Mouse (Mus musculus): ENCODE measurements around the gene Rbfox3. TPM values are rescaled to one million over a fixed set of nuclear protein-coding genes. Genes with fewer than 3 reads are reported as not detected.

Gene Rbfox3
- polyA plus RNA-seq, 1 experiment from 2014 or later: 0.82 TPM

DNA sequence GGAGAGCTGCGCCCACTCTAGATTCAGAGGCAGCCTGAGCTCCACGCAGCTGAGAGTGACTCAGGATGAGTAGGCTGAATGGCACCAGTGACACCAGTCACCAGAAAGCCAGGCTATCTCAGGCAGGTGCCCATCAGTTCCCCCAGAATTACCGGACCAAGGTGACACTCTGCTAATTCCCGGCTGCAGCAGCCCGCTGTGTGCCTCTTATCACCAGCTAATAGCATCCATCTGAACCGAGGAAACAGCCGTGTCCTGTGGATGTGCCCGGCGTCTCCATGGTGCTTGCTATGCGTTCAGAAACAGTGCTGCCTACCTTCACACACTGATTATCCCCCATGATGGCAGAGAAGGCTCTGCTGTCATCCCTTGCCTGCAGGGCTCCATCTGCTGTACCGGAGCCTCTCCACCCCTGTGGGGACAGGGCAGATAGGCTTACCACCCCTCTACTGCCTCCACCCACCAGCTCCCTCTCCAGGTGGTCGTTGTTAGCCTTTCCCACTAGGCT, 138.3 kb downstream of the Rbfox3 start:
- DNase-seq (ENCODE audit: low spot score): no peak

DNA sequence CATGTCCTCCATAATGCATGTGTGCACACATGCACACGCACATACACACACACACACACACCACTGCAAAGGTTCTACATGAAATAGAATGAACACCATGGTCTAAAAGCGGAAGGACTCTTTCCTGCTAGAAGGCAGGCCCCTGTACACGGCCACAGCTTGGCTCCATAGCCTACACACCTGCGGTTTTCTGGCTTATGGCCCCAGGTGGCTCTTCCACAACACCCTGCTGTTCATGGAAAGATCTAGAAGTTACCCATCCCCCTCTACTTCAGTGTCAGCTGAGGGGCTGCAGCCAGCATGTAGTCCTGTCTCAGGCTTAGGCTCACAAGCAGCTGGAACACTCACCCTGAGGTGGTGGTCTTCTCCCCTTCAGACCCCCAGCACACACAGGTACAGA, 140.0 kb downstream of the Rbfox3 start:
- Histone ChIP-seq H3K4me3 (replicated peaks; ENCODE audit: low read depth, low read length) (no peak overlapping the region), H3K9me3 (replicated peaks; ENCODE audit: low read length) (no peaks in the 10 kb centered on the region), H3K36me3 (ENCODE audit: insufficient read depth, low read length) (no peaks in the 10 kb centered on the region), H3K4me1 (replicated peaks; ENCODE audit: insufficient read depth, low read length) (no peaks in the 10 kb centered on the region), H3K4me2 (ENCODE audit: low read length) (no peak overlapping the region), H3K9ac (ENCODE audit: low read depth, low read length) (no peak overlapping the region), H3K27ac (no peak overlapping the region), H3K27me3 (ENCODE audit: insufficient read depth, low read length) (no peaks in the 10 kb centered on the region)
- no peak for TF ChIP-seq CTCF (IDR thresholded peaks at IDR 0.05; ENCODE audit: low read depth)
- 84% methylated on average over 4 of the region's 4 CpGs for WGBS
- no peak for DNase-seq (ENCODE audit: low spot score)
- no peak for ATAC-seq (replicated peaks; ENCODE audit: low FRiP score, low read depth)

More for the DNA sequence above, 138.3 kb downstream of the Rbfox3 start:
- ATAC-seq (replicated peaks; ENCODE audit: low FRiP score, low read depth): no peak
- WGBS: 62% methylated on average over 12 of the region's 12 CpGs
- Histone ChIP-seq H3K4me2 (ENCODE audit: low read length) (no peak overlapping the region), H3K9ac (ENCODE audit: low read depth, low read length) (no peak overlapping the region), H3K4me1 (replicated peaks; ENCODE audit: insufficient read depth, low read length) (no peaks in the 10 kb centered on the region), H3K9me3 (replicated peaks; ENCODE audit: low read length) (no peaks in the 10 kb centered on the region), H3K27ac (no peak overlapping the region), H3K4me3 (replicated peaks; ENCODE audit: low read depth, low read length) (no peak overlapping the region), H3K36me3 (ENCODE audit: insufficient read depth, low read length) (no peaks in the 10 kb centered on the region), H3K27me3 (ENCODE audit: insufficient read depth, low read length) (no peaks in the 10 kb centered on the region)
- no peak for TF ChIP-seq CTCF (IDR thresholded peaks at IDR 0.05; ENCODE audit: low read depth)

DNA sequence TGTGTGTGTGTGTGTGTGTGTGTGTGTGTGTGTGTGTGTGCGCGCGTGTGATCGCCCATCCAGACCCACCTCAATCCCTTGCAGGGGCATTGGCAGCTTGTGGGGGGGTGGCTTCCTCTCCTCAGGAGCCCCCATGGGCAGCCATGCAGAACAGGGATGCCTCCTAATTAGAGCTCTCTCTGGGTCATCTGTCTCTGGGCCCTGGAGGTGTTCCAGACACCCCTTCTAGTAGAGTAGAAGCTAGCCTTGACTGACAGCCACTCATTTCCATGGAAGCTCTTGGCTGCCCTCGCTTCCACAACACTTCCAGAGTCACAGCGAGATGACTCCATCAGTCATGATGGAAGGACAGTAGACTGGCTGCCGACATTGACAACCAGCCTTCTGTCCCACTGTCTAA, 140.6 kb downstream of the Rbfox3 start:
- 94% methylated on average over 7 of the region's 7 CpGs for WGBS
- DNase-seq (ENCODE audit: low spot score): no peak
- no peak for TF ChIP-seq CTCF (IDR thresholded peaks at IDR 0.05; ENCODE audit: low read depth)
- H3K4me1 ChIP-seq (replicated peaks; ENCODE audit: insufficient read depth, low read length): no peaks in the 10 kb centered on the region
- H3K4me3 ChIP-seq (replicated peaks; ENCODE audit: low read depth, low read length): no peak overlapping the region
- H3K9ac ChIP-seq (ENCODE audit: low read depth, low read length): no peak overlapping the region
- no peak overlapping the region for H3K4me2 ChIP-seq (ENCODE audit: low read length)
- H3K27me3 ChIP-seq (ENCODE audit: insufficient read depth, low read length): no peaks in the 10 kb centered on the region
- no peak overlapping the region for H3K27ac ChIP-seq
- no peaks in the 10 kb centered on the region for H3K9me3 ChIP-seq (replicated peaks; ENCODE audit: low read length)
- ATAC-seq (replicated peaks; ENCODE audit: low FRiP score, low read depth): no peak
- H3K36me3 ChIP-seq (ENCODE audit: insufficient read depth, low read length): no peaks in the 10 kb centered on the region

DNA sequence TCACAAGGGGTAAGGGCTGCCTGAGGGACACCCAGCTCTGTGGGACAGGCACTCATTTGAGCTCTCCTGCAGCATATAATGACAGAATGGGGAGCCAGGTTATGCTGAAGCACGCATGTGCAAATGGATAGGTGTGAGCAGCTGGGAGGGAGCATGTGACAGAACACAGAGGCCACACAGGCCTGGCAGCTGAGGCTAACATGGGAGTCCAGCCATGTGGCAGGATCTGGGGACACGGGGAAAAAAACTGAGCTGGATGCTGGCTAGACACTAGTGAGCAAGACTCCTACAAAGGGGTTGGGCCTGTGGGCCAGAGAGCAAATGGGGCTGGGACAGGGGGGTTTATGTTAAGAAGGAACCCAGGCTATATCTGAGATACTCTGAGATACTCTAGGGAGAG, 141.9 kb downstream of the Rbfox3 start:
- no peaks in the 10 kb centered on the region for H3K4me1 ChIP-seq (replicated peaks; ENCODE audit: insufficient read depth, low read length)
- no peaks in the 10 kb centered on the region for H3K36me3 ChIP-seq (ENCODE audit: insufficient read depth, low read length)
- H3K27ac ChIP-seq: no peak overlapping the region
- no peak for TF ChIP-seq CTCF (IDR thresholded peaks at IDR 0.05; ENCODE audit: low read depth)
- no peaks in the 10 kb centered on the region for H3K9me3 ChIP-seq (replicated peaks; ENCODE audit: low read length)
- ATAC-seq (replicated peaks; ENCODE audit: low FRiP score, low read depth) (no peak), DNase-seq (ENCODE audit: low spot score) (no peak)
- 59% methylated on average over 2 of the region's 2 CpGs for WGBS
- no peak overlapping the region for H3K4me3 ChIP-seq (replicated peaks; ENCODE audit: low read depth, low read length)
- H3K9ac ChIP-seq (ENCODE audit: low read depth, low read length): no peak overlapping the region
- no peak overlapping the region for H3K4me2 ChIP-seq (ENCODE audit: low read length)
- no peaks in the 10 kb centered on the region for H3K27me3 ChIP-seq (ENCODE audit: insufficient read depth, low read length)

DNA sequence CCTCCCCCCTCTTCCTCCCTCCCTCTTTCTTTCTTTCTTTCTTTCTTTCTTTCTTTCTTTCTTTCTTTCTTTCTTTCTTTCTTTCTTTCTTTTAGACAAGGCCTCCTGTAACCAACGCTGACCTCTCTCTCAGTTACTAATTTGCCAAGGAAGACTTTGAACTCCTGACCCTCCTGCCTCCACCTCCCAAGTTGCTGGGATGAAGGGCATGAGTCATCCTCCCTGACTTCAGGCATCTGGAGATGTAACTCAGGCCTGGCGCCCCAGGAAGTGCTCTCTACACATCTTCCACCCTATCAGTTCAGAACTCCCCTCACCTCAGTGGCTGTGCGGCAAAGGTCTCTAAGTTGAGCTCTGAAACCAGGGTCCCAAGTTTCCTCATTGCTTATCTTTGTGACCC, 143.0 kb downstream of the Rbfox3 start:
- Histone ChIP-seq H3K27me3 (ENCODE audit: insufficient read depth, low read length) (no peaks in the 10 kb centered on the region), H3K27ac (no peak overlapping the region), H3K4me1 (replicated peaks; ENCODE audit: insufficient read depth, low read length) (no peaks in the 10 kb centered on the region), H3K4me2 (ENCODE audit: low read length) (no peak overlapping the region), H3K36me3 (ENCODE audit: insufficient read depth, low read length) (no peaks in the 10 kb centered on the region), H3K4me3 (replicated peaks; ENCODE audit: low read depth, low read length) (no peak overlapping the region), H3K9me3 (replicated peaks; ENCODE audit: low read length) (no peaks in the 10 kb centered on the region), H3K9ac (ENCODE audit: low read depth, low read length) (no peak overlapping the region)
- WGBS: 51% methylated on average over 3 of the region's 3 CpGs
- DNase-seq (ENCODE audit: low spot score) (no peak), ATAC-seq (replicated peaks; ENCODE audit: low FRiP score, low read depth) (no peak)
- no peak for TF ChIP-seq CTCF (IDR thresholded peaks at IDR 0.05; ENCODE audit: low read depth)

DNA sequence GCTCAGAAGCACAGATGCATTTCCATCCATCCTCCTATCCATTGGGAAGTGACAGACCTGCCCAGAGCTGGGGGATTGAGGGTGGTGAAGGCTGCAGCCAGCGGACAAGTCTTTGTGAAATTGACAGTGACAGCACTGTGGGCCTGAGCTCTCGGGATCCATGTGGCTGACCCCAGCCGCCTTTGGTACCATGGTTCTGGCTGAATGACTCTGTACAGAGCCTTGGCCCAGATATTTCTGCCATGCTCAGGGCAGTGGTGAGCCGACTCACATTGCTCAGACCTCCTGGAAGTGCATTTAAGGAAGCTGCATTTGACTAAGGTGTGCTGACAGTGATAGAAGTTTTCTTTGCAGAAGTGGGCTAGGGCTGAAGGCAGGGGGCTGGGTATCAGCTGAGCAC, 144.0 kb downstream of the Rbfox3 start:
- no peak for TF ChIP-seq CTCF (IDR thresholded peaks at IDR 0.05; ENCODE audit: low read depth)
- Histone ChIP-seq H3K27me3 (ENCODE audit: insufficient read depth, low read length) (no peaks in the 10 kb centered on the region), H3K4me2 (ENCODE audit: low read length) (no peak overlapping the region), H3K9me3 (replicated peaks; ENCODE audit: low read length) (no peaks in the 10 kb centered on the region), H3K9ac (ENCODE audit: low read depth, low read length) (no peak overlapping the region), H3K4me1 (replicated peaks; ENCODE audit: insufficient read depth, low read length) (no peaks in the 10 kb centered on the region), H3K4me3 (replicated peaks; ENCODE audit: low read depth, low read length) (no peak overlapping the region), H3K36me3 (ENCODE audit: insufficient read depth, low read length) (no peaks in the 10 kb centered on the region), H3K27ac (no peak overlapping the region)
- no peak for ATAC-seq (replicated peaks; ENCODE audit: low FRiP score, low read depth)
- 28% methylated on average over 4 of the region's 4 CpGs for WGBS
- no peak for DNase-seq (ENCODE audit: low spot score)

DNA sequence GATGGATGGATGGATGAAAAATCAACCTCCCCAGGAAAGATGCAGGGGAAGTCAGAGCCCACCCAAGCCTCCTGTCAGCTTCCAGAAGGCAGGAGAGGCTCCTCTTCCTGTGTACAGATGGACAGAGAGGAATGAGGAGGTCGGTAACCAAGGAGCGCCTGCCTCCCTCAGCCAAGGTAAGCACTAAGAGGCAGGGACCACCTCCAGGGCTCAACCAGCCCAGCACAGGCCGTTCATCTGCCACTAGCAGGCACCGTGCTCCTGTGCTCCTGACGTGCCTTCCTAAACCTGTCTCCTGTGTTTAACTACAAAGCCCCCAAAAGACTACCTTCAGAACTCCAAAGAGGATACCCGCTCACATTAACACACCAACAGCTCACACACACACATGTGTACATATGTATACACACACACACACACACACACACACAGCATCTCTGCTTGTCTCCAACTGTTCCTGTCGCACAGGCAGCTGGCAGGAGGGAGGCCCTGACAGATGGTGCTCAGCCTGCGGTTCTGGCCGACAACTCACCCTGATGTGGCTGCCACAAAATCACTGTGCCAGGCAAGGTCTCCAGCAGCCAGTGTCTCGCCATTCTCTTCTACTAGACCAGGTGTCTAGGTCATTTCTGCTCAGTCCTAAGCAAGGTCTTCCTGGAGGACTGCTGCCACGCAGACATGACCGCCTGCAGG, 151.0 kb downstream of the Rbfox3 start:
- H3K27ac ChIP-seq: no peak overlapping the region
- no peak overlapping the region for H3K9ac ChIP-seq (ENCODE audit: low read depth, low read length)
- no peak overlapping the region for H3K4me2 ChIP-seq (ENCODE audit: low read length)
- 73% methylated on average over 12 of the region's 12 CpGs for WGBS
- no peaks in the 10 kb centered on the region for H3K27me3 ChIP-seq (ENCODE audit: insufficient read depth, low read length)
- no peak for TF ChIP-seq CTCF (IDR thresholded peaks at IDR 0.05; ENCODE audit: low read depth)
- no peak for ATAC-seq (replicated peaks; ENCODE audit: low FRiP score, low read depth)
- no peaks in the 10 kb centered on the region for H3K36me3 ChIP-seq (ENCODE audit: insufficient read depth, low read length)
- no peaks in the 10 kb centered on the region for H3K9me3 ChIP-seq (replicated peaks; ENCODE audit: low read length)
- no peak overlapping the region for H3K4me3 ChIP-seq (replicated peaks; ENCODE audit: low read depth, low read length)
- H3K4me1 ChIP-seq (replicated peaks; ENCODE audit: insufficient read depth, low read length): no peaks in the 10 kb centered on the region
- DNase-seq (ENCODE audit: low spot score): no peak

All from kidney, postnatal 0 days (tissue).